Mouse (Mus musculus) hindbrain, embryonic 14.5 days (tissue): ENCODE results near the gene Pitpnm2. TPM values are rescaled to one million over a fixed set of nuclear protein-coding genes. Genes with fewer than 3 reads are reported as not detected.

Experiments
- polyA plus RNA-seq: library from polyadenylated mRNA; unstranded; fragments of >200 nt; fragmentation: Nextera tagmentation; extraction: Ambion mirVana; gene quantifications from 2 replicates; pipeline ENCODE4 v1.2.1, GENCODE M21; 2014

The Pitpnm2 gene
- polyA plus RNA-seq, 1 experiment from 2014 or later: 13.5 TPM

Other genes starting within 250 kb of the Pitpnm2 start
- gene Vps37b, start 217.5 kb downstream of the Pitpnm2 start, polyA plus RNA-seq: 59.5 and 61.7 TPM in 2 replicates
- gene Abcb9, start 154.0 kb downstream of the Pitpnm2 start, polyA plus RNA-seq: 13.2 and 14.5 TPM in 2 replicates
- 21.8 and 26.4 TPM in 2 replicates for gene Ogfod2, start 137.5 kb downstream of the Pitpnm2 start, polyA plus RNA-seq
- gene Arl6ip4, start 133.7 kb downstream of the Pitpnm2 start, polyA plus RNA-seq: 62.6 and 72.1 TPM in 2 replicates
- 10.1 and 12.6 TPM in 2 replicates for gene Mphosph9, start 78.2 kb upstream of the Pitpnm2 start, polyA plus RNA-seq
- gene 2810006K23Rik, start 78.3 kb upstream of the Pitpnm2 start, polyA plus RNA-seq: 9.4 and 10.2 TPM in 2 replicates
- 59.5 and 70.7 TPM in 2 replicates for gene Cdk2ap1, start 113.3 kb upstream of the Pitpnm2 start, polyA plus RNA-seq
- 87.6 and 89.3 TPM in 2 replicates for gene Sbno1, start 176.2 kb upstream of the Pitpnm2 start, polyA plus RNA-seq
- gene Kmt5a, start 190.2 kb upstream of the Pitpnm2 start, polyA plus RNA-seq: 23.1 and 23.2 TPM in 2 replicates
- gene Rilpl2, start 228.6 kb upstream of the Pitpnm2 start, polyA plus RNA-seq: 28.5 and 29.7 TPM in 2 replicates
- gene Snrnp35, start 233.4 kb upstream of the Pitpnm2 start, polyA plus RNA-seq: 8.5 and 9.0 TPM in 2 replicates